Mouse (Mus musculus): ENCODE measurements around the gene Gm4869. TPM values are rescaled to one million over a fixed set of nuclear protein-coding genes. Genes with fewer than 3 reads are reported as not detected.

The Gm4869 gene
- polyA plus RNA-seq (2021; fragmentation: Nextera tagmentation) = not detected in 2 replicates
- long read RNA-seq, experiment 1 = 0 reads
- long read RNA-seq, experiment 2 = 0 reads

GRCm38 (mm10) chr5:140445345-140445744 lies at the start of gene Gm4869:
Gm4869 (plus strand) TSS chr5:140445645.

GRCm38 (mm10) chr5:140418489-140419441 lies 26.7 kb upstream of the Gm4869 start, which contains the start of gene Eif3b:
Eif3b (plus strand) TSS chr5:140419328.

GRCm38 (mm10) chr5:140505208-140505780 lies 59.8 kb downstream of the Gm4869 start, which contains the start of gene Chst12:
Chst12 (plus strand) TSS chr5:140505550.

Small RNA genes within 50 kb of the gene (microRNA-seq; reads per million reads assigned to microRNA genes)
- gene Mir7038 = not detected

Other genes starting within 250 kb of the Gm4869 start
- 7.4 and 8.0 TPM in 2 replicates for gene Mad1l1, start 124.1 kb upstream of the Gm4869 start, polyA plus RNA-seq (2021; fragmentation: Nextera tagmentation)
- gene Nudt1, start 124.0 kb upstream of the Gm4869 start, polyA plus RNA-seq (2021; fragmentation: Nextera tagmentation) = 10.8 TPM in 2 replicates
- 11.2 and 12.0 TPM in 2 replicates for gene Mrm2, start 113.7 kb upstream of the Gm4869 start, polyA plus RNA-seq (2021; fragmentation: Nextera tagmentation)
- gene Snx8, start 56.4 kb upstream of the Gm4869 start, polyA plus RNA-seq (2021; fragmentation: Nextera tagmentation) = 5.9 TPM in 2 replicates
- gene Eif3b, start 26.3 kb upstream of the Gm4869 start, polyA plus RNA-seq (2021; fragmentation: Nextera tagmentation) = 26.1 and 26.5 TPM in 2 replicates
- gene Chst12, start 59.9 kb downstream of the Gm4869 start, polyA plus RNA-seq (2021; fragmentation: Nextera tagmentation) = 29.4 and 30.7 TPM in 2 replicates
- gene Grifin, start 119.4 kb downstream of the Gm4869 start, polyA plus RNA-seq (2021; fragmentation: Nextera tagmentation) = 0.72 and 1.0 TPM in 2 replicates
- 3.3 and 5.0 TPM in 2 replicates for gene Lfng, start 161.7 kb downstream of the Gm4869 start, polyA plus RNA-seq (2021; fragmentation: Nextera tagmentation)
- 22.4 and 28.7 TPM in 2 replicates for gene Ttyh3, start 203.4 kb downstream of the Gm4869 start, polyA plus RNA-seq (2021; fragmentation: Nextera tagmentation)